Mouse (Mus musculus) liver, embryonic 11.5 days (tissue): ENCODE data around the gene Dnajc5. TPM values are rescaled to one million over a fixed set of nuclear protein-coding genes. Genes with fewer than 3 reads are reported as not detected.

Experiments used
- ATAC-seq: fragments of 200-750 bp; cut with Nextera tagmentation; replicated peaks from 2 replicates; pipeline ENCODE4 v1.8.0; 2017; ENCODE audit warnings: moderate number of reproducible peaks, mild to moderate bottlenecking, moderate TSS enrichment, moderate library complexity; ENCODE audit not compliant: low FRiP score
- DNase-seq: peaks from one replicate; pipeline ENCODE4 v3.0.0-alpha.2; 2017; ENCODE audit warnings: low spot score
- H3K27ac ChIP-seq: fragments of 300-500 bp; sonication (generic); 2 replicates; pipeline ENCODE4 v1.5.1; 2014; ENCODE audit warnings: mild to moderate bottlenecking, low read depth, low read length, control low read depth
- H3K27me3 ChIP-seq: fragments of 300-500 bp; sonication (generic); replicated peaks from 2 replicates; pipeline ENCODE4 v1.6.1; 2014; ENCODE audit warnings: low read length, mixed read lengths; ENCODE audit not compliant: control insufficient read depth, insufficient read depth
- H3K36me3 ChIP-seq: fragments of 300-500 bp; sonication (generic); 2 replicates; pipeline ENCODE4 v1.6.1; 2014; ENCODE audit warnings: mild to moderate bottlenecking, low read length, moderate library complexity, mixed read lengths; ENCODE audit not compliant: control insufficient read depth, insufficient read depth
- H3K4me1 ChIP-seq: fragments of 300-500 bp; sonication (generic); replicated peaks from 2 replicates; pipeline ENCODE4 v1.6.1; 2014; ENCODE audit warnings: low read length, mixed read lengths; ENCODE audit not compliant: control insufficient read depth, insufficient read depth
- H3K4me2 ChIP-seq: fragments of 300-500 bp; sonication (generic); 2 replicates; pipeline ENCODE4 v1.6.1; 2014; ENCODE audit warnings: mild to moderate bottlenecking, control low read depth, moderate library complexity
- H3K4me3 ChIP-seq: fragments of 300-500 bp; sonication (generic); 2 replicates; pipeline ENCODE4 v1.5.1; 2014; ENCODE audit warnings: low read depth, low read length, control low read depth
- H3K9ac ChIP-seq: fragments of 300-500 bp; sonication (generic); 2 replicates; pipeline ENCODE4 v1.6.1; 2014; ENCODE audit warnings: low read depth, low read length, control low read depth
- H3K9me3 ChIP-seq: fragments of 300-500 bp; sonication (generic); 2 replicates; pipeline ENCODE4 v1.6.1; 2016; ENCODE audit warnings: low read length, inconsistent platforms, mixed read lengths; ENCODE audit not compliant: control insufficient read depth
- WGBS: fragments of 180-500 bp; shearing (Covaris S2); extraction: QIAGEN DNeasy Blood & Tissue Kit; methylation state at CpG from one replicate; pipeline ENCODE4 v1.1.7; 2014; 5-methylcytosine and 5-hydroxymethylcytosine counted together
- polyA plus RNA-seq: library from polyadenylated mRNA; unstranded; fragments of >200 nt; fragmentation: Nextera tagmentation; extraction: Ambion mirVana; gene quantifications from 2 replicates; pipeline ENCODE4 v1.2.1, GENCODE M21; 2014

The Dnajc5 gene
- polyA plus RNA-seq, 1 experiment from 2014 or later: 61.1 TPM

- H3K9ac ChIP-seq: no peak overlapping the region
- 92% methylated on average over 15 of the region's 15 CpGs for WGBS
- no peak overlapping the region for H3K4me3 ChIP-seq
- DNase-seq (peak; percentile 29), ATAC-seq (no peak)
- H3K27ac ChIP-seq: no peak overlapping the region
- H3K9me3 ChIP-seq: no peaks in the 10 kb centered on the region
- peaks cover 37% of the 10 kb centered on the region for H3K4me1 ChIP-seq
- H3K27me3 ChIP-seq: no peaks in the 10 kb centered on the region
- no peak overlapping the region for H3K4me2 ChIP-seq
- peaks cover 5% of the 10 kb centered on the region for H3K36me3 ChIP-seq
Observed at GRCm38 (mm10) chr2:181572921-181573920, 52.9 kb downstream of the Dnajc5 start.

- H3K27ac ChIP-seq: no peak overlapping the region
- no peaks in the 10 kb centered on the region for H3K27me3 ChIP-seq
- H3K36me3 ChIP-seq: peaks cover 5% of the 10 kb centered on the region
- no peaks in the 10 kb centered on the region for H3K9me3 ChIP-seq
- H3K4me1 ChIP-seq: peaks cover 38% of the 10 kb centered on the region
- no peak overlapping the region for H3K9ac ChIP-seq
- ATAC-seq: no peak
- H3K4me2 ChIP-seq: no peak overlapping the region
- H3K4me3 ChIP-seq: no peak overlapping the region
- no peak for DNase-seq
- 81% methylated on average over 9 of the region's 9 CpGs for WGBS
Observed at GRCm38 (mm10) chr2:181573961-181574360, 53.7 kb downstream of the Dnajc5 start.

- no peak overlapping the region for H3K27ac ChIP-seq
- H3K4me2 ChIP-seq: no peak overlapping the region
- peaks cover 5% of the 10 kb centered on the region for H3K36me3 ChIP-seq
- no peak overlapping the region for H3K4me3 ChIP-seq
- 92% methylated on average over 7 of the region's 7 CpGs for WGBS
- no peaks in the 10 kb centered on the region for H3K27me3 ChIP-seq
- DNase-seq (peak; percentile 21), ATAC-seq (no peak)
- H3K9me3 ChIP-seq: no peaks in the 10 kb centered on the region
- no peak overlapping the region for H3K9ac ChIP-seq
- H3K4me1 ChIP-seq: peaks cover 48% of the 10 kb centered on the region
Observed at GRCm38 (mm10) chr2:181574921-181575545, 54.7 kb downstream of the Dnajc5 start.

- H3K4me3 ChIP-seq: no peak overlapping the region
- no peaks in the 10 kb centered on the region for H3K27me3 ChIP-seq
- no peak overlapping the region for H3K27ac ChIP-seq
- no peak overlapping the region for H3K9ac ChIP-seq
- 73% methylated on average over 2 of the region's 2 CpGs for WGBS
- ATAC-seq: no peak
- H3K4me1 ChIP-seq: peaks cover 49% of the 10 kb centered on the region
- H3K4me2 ChIP-seq: peak overlapping the region; percentile 15; the same call in 1 of the 2 replicates
- DNase-seq: peak; percentile 26
- no peaks in the 10 kb centered on the region for H3K9me3 ChIP-seq
- H3K36me3 ChIP-seq: peaks cover 5% of the 10 kb centered on the region
Observed at GRCm38 (mm10) chr2:181576613-181577012, 56.3 kb downstream of the Dnajc5 start.

GRCm38 (mm10) chr2:181577126-181577525 is 56.8 kb downstream of the Dnajc5 start:
- H3K36me3 ChIP-seq: peaks cover 5% of the 10 kb centered on the region
- peak overlapping the region; percentile 15; the same call in 1 of the 2 replicates for H3K4me2 ChIP-seq
- H3K4me3 ChIP-seq: no peak overlapping the region
- no peaks in the 10 kb centered on the region for H3K27me3 ChIP-seq
- H3K9me3 ChIP-seq: no peaks in the 10 kb centered on the region
- H3K9ac ChIP-seq: 0 out of 2 replicates have a peak overlapping the region, but pooled peaks have one; percentile 6
- H3K4me1 ChIP-seq: peaks cover 49% of the 10 kb centered on the region
- whole genome bisulfite sequencing: 79% methylated on average over 2 of the region's 2 CpGs
- no peak overlapping the region for H3K27ac ChIP-seq
- ATAC-seq (no peak), DNase-seq (no peak)

GRCm38 (mm10) chr2:181577981-181578581 is 57.8 kb downstream of the Dnajc5 start:
- Histone ChIP-seq H3K4me1 (peaks cover 52% of the 10 kb centered on the region), H3K36me3 (peaks cover under 1% of the 10 kb centered on the region; the same call in 1 of the 2 replicates), H3K4me3 (peak overlapping the region; percentile 1; the same call in 1 of the 2 replicates), H3K27me3 (no peaks in the 10 kb centered on the region), H3K9me3 (no peaks in the 10 kb centered on the region), H3K27ac (peak overlapping the region; percentile 80), H3K9ac (peak overlapping the region; percentile 8; the same call in 1 of the 2 replicates), H3K4me2 (peak overlapping the region; percentile 54)
- 59% methylated on average over 7 of the region's 7 CpGs for WGBS
- ATAC-seq (peak; percentile 46), DNase-seq (peak; percentile 39)

GRCm38 (mm10) chr2:181578790-181579618 is 58.7 kb downstream of the Dnajc5 start:
- H3K9me3 ChIP-seq: no peaks in the 10 kb centered on the region
- 52% methylated on average over 5 of the region's 5 CpGs for WGBS
- no peak overlapping the region; the same call in 1 of the 2 replicates for H3K9ac ChIP-seq
- no peaks in the 10 kb centered on the region for H3K27me3 ChIP-seq
- peak overlapping the region; percentile 77 for H3K4me2 ChIP-seq
- DNase-seq (peak; percentile 30), ATAC-seq (no peak)
- H3K4me3 ChIP-seq: no peak overlapping the region
- peak overlapping the region; percentile 80 for H3K27ac ChIP-seq
- peaks cover under 1% of the 10 kb centered on the region for H3K36me3 ChIP-seq
- peaks cover 48% of the 10 kb centered on the region for H3K4me1 ChIP-seq

- peak overlapping the region; percentile 77; the same call in 1 of the 2 replicates for H3K4me2 ChIP-seq
- DNase-seq (no peak), ATAC-seq (no peak)
- H3K9ac ChIP-seq: no peak overlapping the region; the same call in 1 of the 2 replicates
- no peak overlapping the region for H3K27ac ChIP-seq
- H3K4me3 ChIP-seq: no peak overlapping the region
- no peaks in the 10 kb centered on the region for H3K9me3 ChIP-seq
- peaks cover 48% of the 10 kb centered on the region for H3K4me1 ChIP-seq
- WGBS: 96% methylated on average over 1 of the region's 1 CpGs
- H3K36me3 ChIP-seq: peaks cover 8% of the 10 kb centered on the region
- H3K27me3 ChIP-seq: no peaks in the 10 kb centered on the region
Observed at GRCm38 (mm10) chr2:181579681-181580080, 59.4 kb downstream of the Dnajc5 start.
